Comparison of ENCODE assay signal across 18 mouse cellular contexts in the genomic region with DNA sequence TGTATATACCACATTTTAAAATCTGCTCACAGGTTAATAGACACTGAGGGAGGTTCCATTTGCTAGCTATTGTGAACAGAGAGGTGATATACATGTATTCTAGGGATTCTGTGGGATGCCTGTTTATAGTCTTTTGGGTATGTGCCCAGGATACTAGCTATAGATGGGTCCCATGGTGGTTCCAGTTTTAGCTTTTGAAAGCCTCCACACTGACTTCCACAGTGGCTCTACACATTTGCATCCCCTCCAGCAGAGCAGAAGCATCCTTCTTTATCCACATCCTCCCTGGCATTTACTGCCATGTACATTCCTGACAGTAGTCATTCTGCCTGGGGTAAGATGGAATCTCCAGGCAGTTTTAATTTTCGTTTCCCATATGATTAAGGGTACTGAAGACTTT. TPM values are rescaled to one million over a fixed set of nuclear protein-coding genes. Genes with fewer than 3 reads are reported as not detected.
"Had no signal": no experiment of that assay in that cellular context is flagged by ENCODE, and none has a peak within 500 bp of the region (broad histone marks: within the 10 kb centered on the region; RNA-seq: fewer than 3 reads in every experiment).

No protein-coding gene starts in this region.

- H3K9me3 ChIP-seq: neural tube, embryonic 13.5 days; neural tube, embryonic 15.5 days; stomach, embryonic 15.5 days had no signal

- H3K9ac ChIP-seq: neural tube, embryonic 13.5 days; neural tube, embryonic 15.5 days; stomach, embryonic 15.5 days had no signal

- DNase-seq: retina, postnatal 1 day; right cerebral cortex, adult 18-20 months; right cerebral cortex, postnatal 14 days; right cerebral cortex, postnatal 25 days; right cerebral cortex, postnatal 4 days; spleen, adult 18-20 months; thymus, adult 18-20 months; thymus, adult 2 months; thymus, postnatal 14 days; thymus, postnatal 25 days; thymus, postnatal 36 days; thymus, postnatal 4 days had no signal

- H3K36me3 ChIP-seq: neural tube, embryonic 13.5 days; neural tube, embryonic 15.5 days; stomach, embryonic 15.5 days had no signal

- H3K4me3 ChIP-seq: neural tube, embryonic 13.5 days; neural tube, embryonic 15.5 days; stomach, embryonic 15.5 days had no signal

- H3K27me3 ChIP-seq: neural tube, embryonic 13.5 days; neural tube, embryonic 15.5 days; stomach, embryonic 15.5 days had no signal

- H3K27ac ChIP-seq: neural tube, embryonic 13.5 days; neural tube, embryonic 15.5 days; stomach, embryonic 15.5 days; stomach, postnatal 0 days had no signal

- H3K4me1 ChIP-seq: neural tube, embryonic 15.5 days; stomach, embryonic 15.5 days had no signal

- H3K4me2 ChIP-seq: neural tube, embryonic 13.5 days; neural tube, embryonic 15.5 days; stomach, embryonic 15.5 days had no signal

RNA-seq across cellular contexts. Expression of gene Cwh43, which starts 44.4 kb away (rescaled TPM):
- polyA plus RNA-seq: spleen, adult 2 months; stomach, embryonic 14.5 days had no signal
